Mouse (Mus musculus) stomach, postnatal 0 days (tissue): ENCODE data around the gene Mob1b. TPM values are rescaled to one million over a fixed set of nuclear protein-coding genes. Genes with fewer than 3 reads are reported as not detected.

Experiments
- ATAC-seq: fragments of 200-750 bp; cut with Nextera tagmentation; 2 replicates; pipeline ENCODE4 v1.8.0; 2017; ENCODE audit not compliant: low FRiP score, low TSS enrichment
- DNase-seq: peaks from one replicate; pipeline ENCODE4 v3.0.0-alpha.2; 2016; ENCODE audit warnings: low spot score
- H3K27ac ChIP-seq: fragments of 300-500 bp; sonication (generic); replicated peaks from 2 replicates; pipeline ENCODE4 v1.5.1; 2014; ENCODE audit warnings: mild to moderate bottlenecking, control low read depth
- H3K27me3 ChIP-seq: fragments of 300-500 bp; sonication (generic); 2 replicates; pipeline ENCODE4 v1.6.1; 2014; ENCODE audit warnings: low read length; ENCODE audit not compliant: control insufficient read depth, insufficient read depth
- H3K36me3 ChIP-seq: fragments of 300-500 bp; sonication (generic); 2 replicates; pipeline ENCODE4 v1.6.1; 2014; ENCODE audit warnings: low read length, mixed read lengths; ENCODE audit not compliant: control insufficient read depth, insufficient read depth
- H3K4me1 ChIP-seq: fragments of 300-500 bp; sonication (generic); replicated peaks from 2 replicates; pipeline ENCODE4 v1.6.1; 2014; ENCODE audit warnings: antibody characterized with exemption; ENCODE audit not compliant: control insufficient read depth, insufficient read depth
- H3K4me2 ChIP-seq: fragments of 300-500 bp; sonication (generic); replicated peaks from 2 replicates; pipeline ENCODE4 v1.6.1; 2014; ENCODE audit warnings: low read depth, mild to moderate bottlenecking, control low read depth, moderate library complexity
- H3K4me3 ChIP-seq: fragments of 300-500 bp; sonication (generic); 2 replicates; pipeline ENCODE4 v1.5.1; 2014; ENCODE audit warnings: low read depth, low read length, control low read depth
- H3K9ac ChIP-seq: fragments of 300-500 bp; sonication (generic); 2 replicates; pipeline ENCODE4 v1.6.1; 2014; ENCODE audit warnings: mild to moderate bottlenecking, low read length, control low read depth, mixed read lengths
- H3K9me3 ChIP-seq: fragments of 300-500 bp; sonication (generic); 2 replicates; pipeline ENCODE4 v1.6.1; 2016; ENCODE audit warnings: low read length; ENCODE audit not compliant: control insufficient read depth
- CTCF ChIP-seq: IDR thresholded peaks from 2 replicates; pipeline ENCODE4 v1.5.1; 2016; ENCODE audit warnings: antibody characterized with exemption, low read depth, mild to moderate bottlenecking, moderate library complexity
- EP300 ChIP-seq: optimal IDR thresholded peaks from 2 replicates; pipeline ENCODE3; 2016; ENCODE audit warnings: antibody characterized with exemption
- WGBS: fragments of 180-500 bp; shearing (Covaris S2); extraction: QIAGEN DNeasy Blood & Tissue Kit; methylation state at CpG from one replicate; pipeline ENCODE4 v1.1.7; 2014; 5-methylcytosine and 5-hydroxymethylcytosine counted together
- polyA plus RNA-seq: library from polyadenylated mRNA; unstranded; fragments of >200 nt; fragmentation: Nextera tagmentation; extraction: Ambion mirVana; gene quantifications from 2 replicates; pipeline ENCODE4 v1.2.1, GENCODE M21; 2015

Mob1b gene
- polyA plus RNA-seq: 7.9 and 10.1 TPM in 2 replicates

GRCm38 (mm10) chr5:88720116-88721002 is at the start of gene Mob1b:
TSS of gene Mob1b (plus strand) at chr5:88720855.
- Histone ChIP-seq H3K27me3 (no peaks in the 10 kb centered on the region), H3K9me3 (no peaks in the 10 kb centered on the region), H3K4me2 (peak within 1 kb of the TSS; percentile 91), H3K36me3 (no peaks in the 10 kb centered on the region), H3K9ac (peak within 1 kb of the TSS; percentile 98), H3K4me1 (no peaks in the 10 kb centered on the region; the same call in 1 of the 2 replicates), H3K4me3 (peak within 1 kb of the TSS; percentile 100), H3K27ac (peak within 1 kb of the TSS; percentile 97)
- WGBS: under 1% methylated on average over 38 of the region's 54 CpGs
- ATAC-seq: peak; percentile 98
- TF ChIP-seq EP300 (peak; percentile 96), CTCF (0 out of 2 replicates have a peak, but pooled peaks have one; percentile 7)
- DNase-seq: peak; percentile 98

- no peaks in the 10 kb centered on the region for H3K36me3 ChIP-seq
- H3K9ac ChIP-seq: peak overlapping the region; percentile 98
- TF ChIP-seq CTCF: no peak
- no peak for TF ChIP-seq EP300
- under 1% methylated on average over 46 of the region's 47 CpGs for WGBS
- peak overlapping the region; percentile 90 for H3K4me2 ChIP-seq
- H3K4me3 ChIP-seq: peak overlapping the region; percentile 95
- peak; percentile 39 for ATAC-seq
- H3K27ac ChIP-seq: peak overlapping the region; percentile 98
- H3K27me3 ChIP-seq: no peaks in the 10 kb centered on the region
- no peaks in the 10 kb centered on the region for H3K9me3 ChIP-seq
- DNase-seq: peak; percentile 65
- H3K4me1 ChIP-seq: 0 out of 2 replicates have a peak, but pooled peaks cover 3% of the 10 kb centered on the region
Measured at GRCm38 (mm10) chr5:88674703-88675442, 45.8 kb upstream of the Mob1b start.

DNA sequence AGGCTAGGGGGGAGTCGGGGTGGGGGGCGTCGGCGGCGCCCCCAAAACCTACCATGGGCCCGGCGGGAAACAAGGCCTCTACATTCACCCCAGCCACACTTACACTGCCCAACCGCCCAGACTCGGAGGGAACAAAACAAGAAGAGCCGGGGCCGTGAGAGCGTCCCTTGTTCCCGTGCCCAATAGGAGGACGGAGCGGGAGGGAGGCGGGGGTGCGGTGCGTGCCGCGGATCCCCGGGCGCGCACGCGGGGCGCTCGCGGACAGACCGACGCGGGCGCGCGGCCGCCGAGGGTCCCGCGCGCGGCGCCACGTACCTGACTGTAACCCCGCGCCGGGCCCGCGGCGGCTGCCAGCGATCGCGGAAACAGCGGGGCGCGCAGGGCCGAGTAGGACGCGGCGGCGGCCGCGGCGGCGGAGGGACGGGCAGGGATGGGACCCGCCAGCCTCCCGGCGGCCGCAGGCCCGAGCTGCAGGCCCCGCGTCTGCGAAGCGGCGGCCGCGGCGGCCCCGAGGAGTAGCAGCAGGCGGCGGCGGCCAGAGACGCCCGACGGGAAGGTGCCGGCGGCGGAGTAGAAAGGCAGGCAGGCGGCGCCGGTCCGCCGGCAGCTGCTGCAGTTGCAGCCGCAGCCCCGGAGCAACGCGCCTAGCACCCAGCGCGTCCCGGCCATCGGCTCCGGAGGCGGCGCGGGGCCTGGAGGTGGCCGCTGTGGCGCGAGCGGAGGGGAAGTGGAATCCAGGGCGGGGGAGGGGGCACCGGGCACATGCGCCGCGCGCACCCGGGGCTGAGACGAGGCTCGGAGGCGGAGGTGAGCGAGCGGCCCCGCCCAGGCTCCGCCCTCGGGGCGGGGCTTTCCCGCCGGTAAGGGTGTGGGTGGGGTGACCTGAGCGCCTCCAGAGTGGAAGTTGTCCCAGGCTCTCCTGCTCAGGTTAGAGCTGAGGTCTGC is 44.9 kb upstream of the Mob1b start, which contains the start of gene Grsf1:
Gene Grsf1 (minus strand): TSS at position 729 of the 945 bp plus-strand sequence.
- Histone ChIP-seq H3K4me3 (peak within 1 kb of the TSS; percentile 95), H3K27me3 (no peaks in the 10 kb centered on the region), H3K9me3 (no peaks in the 10 kb centered on the region), H3K4me1 (0 out of 2 replicates have a peak, but pooled peaks cover 3% of the 10 kb centered on the region), H3K27ac (peak within 1 kb of the TSS; percentile 98), H3K36me3 (no peaks in the 10 kb centered on the region), H3K4me2 (peak within 1 kb of the TSS; percentile 90), H3K9ac (peak within 1 kb of the TSS; percentile 98)
- peak; percentile 97 for DNase-seq
- WGBS: under 1% methylated on average over 64 of the region's 127 CpGs
- peak; percentile 94 for ATAC-seq
- TF ChIP-seq EP300 (no peak), CTCF (peak; percentile 4; the same call in 1 of the 2 replicates)

DNA sequence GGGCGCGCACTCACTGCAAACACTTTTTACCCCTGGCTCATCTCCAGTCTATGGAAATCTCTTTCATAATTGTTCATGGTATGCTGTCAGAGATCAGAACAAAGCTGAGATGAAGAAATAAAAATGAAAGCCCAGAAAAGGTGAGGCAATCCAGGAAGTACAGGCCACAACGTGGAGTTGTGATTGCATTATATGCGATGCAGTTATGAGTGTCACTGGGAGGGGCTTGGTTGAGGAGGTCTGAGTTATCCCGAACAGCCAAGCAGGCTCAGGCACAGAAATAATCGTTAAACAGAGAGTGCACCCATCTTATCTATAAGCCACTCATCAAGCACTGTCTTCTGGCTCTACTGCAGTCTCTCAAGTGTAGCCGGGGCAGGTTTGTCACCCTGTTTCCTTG is 41.7 kb upstream of the Mob1b start:
- no peaks in the 10 kb centered on the region for H3K36me3 ChIP-seq
- H3K4me2 ChIP-seq: peak overlapping the region; percentile 31; the same call in 1 of the 2 replicates
- H3K27ac ChIP-seq: peak overlapping the region; percentile 25; the same call in 1 of the 2 replicates
- no peak for DNase-seq
- TF ChIP-seq EP300: no peak
- no peak for TF ChIP-seq CTCF
- no peaks in the 10 kb centered on the region for H3K9me3 ChIP-seq
- ATAC-seq: peak; percentile 36; the same call in 1 of the 2 replicates
- H3K27me3 ChIP-seq: no peaks in the 10 kb centered on the region
- 0 out of 2 replicates have a peak, but pooled peaks cover 3% of the 10 kb centered on the region for H3K4me1 ChIP-seq
- H3K9ac ChIP-seq: no peak overlapping the region
- H3K4me3 ChIP-seq: no peak overlapping the region
- 20% methylated on average over 7 of the region's 7 CpGs for WGBS

GRCm38 (mm10) chr5:88679341-88679740 is 41.3 kb upstream of the Mob1b start:
- no peak for ATAC-seq
- H3K27me3 ChIP-seq: no peaks in the 10 kb centered on the region
- no peak overlapping the region for H3K4me3 ChIP-seq
- no peak for DNase-seq
- 31% methylated on average over 6 of the region's 6 CpGs for WGBS
- TF ChIP-seq CTCF: no peak
- no peak for TF ChIP-seq EP300
- H3K9me3 ChIP-seq: no peaks in the 10 kb centered on the region
- H3K27ac ChIP-seq: no peak overlapping the region
- 0 out of 2 replicates have a peak, but pooled peaks cover 2% of the 10 kb centered on the region for H3K4me1 ChIP-seq
- peak overlapping the region; percentile 31; the same call in 1 of the 2 replicates for H3K4me2 ChIP-seq
- no peak overlapping the region for H3K9ac ChIP-seq
- no peaks in the 10 kb centered on the region for H3K36me3 ChIP-seq
